Mouse (Mus musculus): ENCODE measurements at regions not wholly inside any gene's neighbourhood (a gene's known extent, or its start where the extent isn't known, plus 50 kb on each side); places are given as distances from the start of the nearest gene placed in this dataset.
A peak's percentile ranks its signal among the peaks of the same experiment; 100 is the strongest.

- no peak for ATAC-seq
- H3K4me3 ChIP-seq (ENCODE audit: low read depth, low read length): no peak overlapping the region
- no peak overlapping the region for H3K27ac ChIP-seq (ENCODE audit: low read depth, low read length)
- no peak for TF ChIP-seq CTCF (IDR thresholded peaks at IDR 0.05; ENCODE audit: low read depth)
- H3K9me3 ChIP-seq (ENCODE audit: control insufficient read depth): no peaks in the 10 kb centered on the region
- H3K27me3 ChIP-seq (replicated peaks; ENCODE audit: control insufficient read depth, insufficient read depth, low read length): no peaks in the 10 kb centered on the region
- no peak overlapping the region for H3K9ac ChIP-seq (ENCODE audit: low read depth, low read length)
- no peaks in the 10 kb centered on the region for H3K36me3 ChIP-seq (ENCODE audit: control insufficient read depth, insufficient read depth)
- WGBS: 35% methylated on average over 6 of the region's 6 CpGs
- H3K4me1 ChIP-seq (replicated peaks; ENCODE audit: control insufficient read depth, insufficient read depth, low read length): no peaks in the 10 kb centered on the region
- H3K4me2 ChIP-seq (replicated peaks; ENCODE audit: low read depth): no peak overlapping the region
Measured at GRCm38 (mm10) chr11:32963625-32964293, 139.4 kb upstream of the Smim23 start.

- Histone ChIP-seq H3K4me2 (replicated peaks; ENCODE audit: low read depth) (no peak overlapping the region), H3K4me3 (ENCODE audit: low read depth, low read length) (no peak overlapping the region), H3K4me1 (replicated peaks; ENCODE audit: control insufficient read depth, insufficient read depth, low read length) (no peaks in the 10 kb centered on the region), H3K27ac (ENCODE audit: low read depth, low read length) (no peak overlapping the region), H3K36me3 (ENCODE audit: control insufficient read depth, insufficient read depth) (no peaks in the 10 kb centered on the region), H3K9ac (ENCODE audit: low read depth, low read length) (no peak overlapping the region), H3K9me3 (ENCODE audit: control insufficient read depth) (no peaks in the 10 kb centered on the region), H3K27me3 (replicated peaks; ENCODE audit: control insufficient read depth, insufficient read depth, low read length) (no peaks in the 10 kb centered on the region)
- 72% methylated on average over 3 of the region's 3 CpGs for WGBS
- TF ChIP-seq CTCF (IDR thresholded peaks at IDR 0.05; ENCODE audit: low read depth): peak; percentile 56
- no peak for ATAC-seq
Measured at GRCm38 (mm10) chr11:32961600-32961999, 137.2 kb upstream of the Smim23 start.

GRCm38 (mm10) chr11:32958961-32959360 lies 134.6 kb upstream of the Smim23 start:
- Histone ChIP-seq H3K4me2 (replicated peaks; ENCODE audit: low read depth) (no peak overlapping the region), H3K4me1 (replicated peaks; ENCODE audit: control insufficient read depth, insufficient read depth, low read length) (no peaks in the 10 kb centered on the region), H3K4me3 (ENCODE audit: low read depth, low read length) (no peak overlapping the region), H3K9ac (ENCODE audit: low read depth, low read length) (no peak overlapping the region), H3K36me3 (ENCODE audit: control insufficient read depth, insufficient read depth) (no peaks in the 10 kb centered on the region), H3K27ac (ENCODE audit: low read depth, low read length) (no peak overlapping the region), H3K9me3 (ENCODE audit: control insufficient read depth) (no peaks in the 10 kb centered on the region), H3K27me3 (replicated peaks; ENCODE audit: control insufficient read depth, insufficient read depth, low read length) (no peaks in the 10 kb centered on the region)
- 65% methylated on average over 5 of the region's 5 CpGs for WGBS
- no peak for TF ChIP-seq CTCF (IDR thresholded peaks at IDR 0.05; ENCODE audit: low read depth)
- no peak for ATAC-seq

- TF ChIP-seq CTCF (IDR thresholded peaks at IDR 0.05; ENCODE audit: low read depth): peak; percentile 78
- H3K27me3 ChIP-seq (replicated peaks; ENCODE audit: control insufficient read depth, insufficient read depth, low read length): no peaks in the 10 kb centered on the region
- ATAC-seq: no peak
- no peak overlapping the region for H3K4me2 ChIP-seq (replicated peaks; ENCODE audit: low read depth)
- no peak overlapping the region for H3K27ac ChIP-seq (ENCODE audit: low read depth, low read length)
- no peaks in the 10 kb centered on the region for H3K36me3 ChIP-seq (ENCODE audit: control insufficient read depth, insufficient read depth)
- H3K9ac ChIP-seq (ENCODE audit: low read depth, low read length): no peak overlapping the region
- 32% methylated on average over 7 of the region's 7 CpGs for WGBS
- H3K4me3 ChIP-seq (ENCODE audit: low read depth, low read length): no peak overlapping the region
- H3K4me1 ChIP-seq (replicated peaks; ENCODE audit: control insufficient read depth, insufficient read depth, low read length): no peaks in the 10 kb centered on the region
- no peaks in the 10 kb centered on the region for H3K9me3 ChIP-seq (ENCODE audit: control insufficient read depth)
Measured at GRCm38 (mm10) chr11:32956993-32957392, 132.6 kb upstream of the Smim23 start.

- H3K9ac ChIP-seq (ENCODE audit: low read depth, low read length): no peak overlapping the region
- H3K27me3 ChIP-seq (replicated peaks; ENCODE audit: control insufficient read depth, insufficient read depth, low read length): no peaks in the 10 kb centered on the region
- H3K4me3 ChIP-seq (ENCODE audit: low read depth, low read length): no peak overlapping the region
- no peaks in the 10 kb centered on the region for H3K4me1 ChIP-seq (replicated peaks; ENCODE audit: control insufficient read depth, insufficient read depth, low read length)
- no peaks in the 10 kb centered on the region for H3K36me3 ChIP-seq (ENCODE audit: control insufficient read depth, insufficient read depth)
- no peak for TF ChIP-seq CTCF (IDR thresholded peaks at IDR 0.05; ENCODE audit: low read depth)
- no peaks in the 10 kb centered on the region for H3K9me3 ChIP-seq (ENCODE audit: control insufficient read depth)
- ATAC-seq: no peak
- no peak overlapping the region for H3K4me2 ChIP-seq (replicated peaks; ENCODE audit: low read depth)
- H3K27ac ChIP-seq (ENCODE audit: low read depth, low read length): no peak overlapping the region
Measured at GRCm38 (mm10) chr11:32952271-32952670, 127.9 kb upstream of the Smim23 start.

GRCm38 (mm10) chr11:32948132-32948531 lies 123.7 kb upstream of the Smim23 start:
- Histone ChIP-seq H3K4me2 (replicated peaks; ENCODE audit: low read depth) (no peak overlapping the region), H3K9me3 (ENCODE audit: control insufficient read depth) (no peaks in the 10 kb centered on the region), H3K9ac (ENCODE audit: low read depth, low read length) (no peak overlapping the region), H3K4me1 (replicated peaks; ENCODE audit: control insufficient read depth, insufficient read depth, low read length) (no peaks in the 10 kb centered on the region; the same call in 1 of the 2 replicates), H3K27me3 (replicated peaks; ENCODE audit: control insufficient read depth, insufficient read depth, low read length) (no peaks in the 10 kb centered on the region), H3K27ac (ENCODE audit: low read depth, low read length) (no peak overlapping the region), H3K36me3 (ENCODE audit: control insufficient read depth, insufficient read depth) (no peaks in the 10 kb centered on the region), H3K4me3 (ENCODE audit: low read depth, low read length) (no peak overlapping the region)
- WGBS: 66% methylated on average over 4 of the region's 4 CpGs
- no peak for ATAC-seq
- no peak for TF ChIP-seq CTCF (IDR thresholded peaks at IDR 0.05; ENCODE audit: low read depth)

Measured in intestine, postnatal 0 days (tissue).